Mouse (Mus musculus) megakaryocyte, embryonic 14.5 days (primary cell): ENCODE results near the gene Kirrel2.

Experiments
- FLI1 ChIP-seq: IDR thresholded peaks from 2 replicates; pipeline ENCODE4 v1.6.1; 2012; ENCODE audit warnings: low read length, inconsistent platforms, mixed read lengths
- GATA1 ChIP-seq: IDR thresholded peaks from 3 replicates; pipeline ENCODE4 v1.6.1; 2012; ENCODE audit warnings: mixed read lengths, low read length, inconsistent platforms, borderline replicate concordance

DNA sequence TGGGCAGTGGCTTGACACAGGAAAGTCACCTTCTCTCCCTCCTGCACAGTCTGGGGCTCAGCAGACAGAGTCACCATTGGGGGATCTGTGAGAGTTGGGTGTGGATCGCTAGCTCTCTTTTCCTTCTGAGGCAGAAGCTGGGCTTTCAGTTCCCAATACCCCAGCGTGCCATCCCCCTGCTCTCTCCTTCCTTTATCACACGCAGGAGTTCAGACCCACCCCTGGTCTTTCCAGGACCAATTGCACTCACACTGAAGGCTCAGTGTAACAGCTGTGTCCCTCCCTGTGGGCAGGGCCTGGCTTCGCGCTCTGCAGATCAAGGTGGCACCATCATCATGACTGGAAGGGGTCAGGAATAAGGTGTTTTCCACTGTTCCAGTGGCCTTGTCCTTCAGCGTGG lies 3.2 kb downstream of the Kirrel2 start:
- TF ChIP-seq GATA1 (no peak), FLI1 (no peak)
